Mouse (Mus musculus): Measurements from ENCODE around the gene Plppr3. TPM values are rescaled to one million over a fixed set of nuclear protein-coding genes. Genes with fewer than 3 reads are reported as not detected.
"Not testable (repeated sequence)": the region's sequence is repeated elsewhere in the genome, so short reads cannot be mapped to it uniquely, and the experiment has no call there.

Gene Plppr3
- total RNA-seq, 4 experiments from 2014 or later, result 0.19 to 0.41 (median 0.29) TPM; not detected in 1

DNA sequence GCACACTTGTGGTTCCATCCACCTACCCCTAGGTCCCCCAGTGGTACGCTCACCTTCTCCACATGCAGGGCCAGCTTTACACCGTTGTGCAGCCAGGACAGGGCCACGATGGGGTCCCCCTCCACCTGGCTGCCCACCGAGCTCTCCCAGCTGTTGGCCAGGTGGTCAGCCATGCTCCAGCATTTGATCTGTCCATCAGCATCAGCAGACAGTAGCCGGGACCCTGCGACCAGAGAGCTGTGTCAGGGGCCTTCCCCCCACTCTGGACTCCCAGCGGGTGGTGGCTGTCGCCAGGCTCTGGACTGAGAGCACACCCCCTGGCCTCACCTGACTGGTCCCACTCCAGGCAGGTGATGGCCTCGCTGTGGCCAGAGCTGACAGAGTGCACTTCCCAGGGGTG is 32.3 kb upstream of the Plppr3 start:
- DNase-seq (ENCODE audit: low spot score), result no peak

GRCm38 (mm10) chr10:79900951-79901410 is 26.5 kb upstream of the Plppr3 start:
- DNase-seq (ENCODE audit: low spot score), result no peak

- no peak for DNase-seq (ENCODE audit: low spot score)
Observed at GRCm38 (mm10) chr10:79897316-79898245, 23.1 kb upstream of the Plppr3 start.

- DNase-seq (ENCODE audit: low spot score), result no peak
Observed at GRCm38 (mm10) chr10:79896814-79897213, 22.4 kb upstream of the Plppr3 start.

- no peak for DNase-seq (ENCODE audit: low spot score)
Observed at GRCm38 (mm10) chr10:79896306-79896705, 21.9 kb upstream of the Plppr3 start.

DNA sequence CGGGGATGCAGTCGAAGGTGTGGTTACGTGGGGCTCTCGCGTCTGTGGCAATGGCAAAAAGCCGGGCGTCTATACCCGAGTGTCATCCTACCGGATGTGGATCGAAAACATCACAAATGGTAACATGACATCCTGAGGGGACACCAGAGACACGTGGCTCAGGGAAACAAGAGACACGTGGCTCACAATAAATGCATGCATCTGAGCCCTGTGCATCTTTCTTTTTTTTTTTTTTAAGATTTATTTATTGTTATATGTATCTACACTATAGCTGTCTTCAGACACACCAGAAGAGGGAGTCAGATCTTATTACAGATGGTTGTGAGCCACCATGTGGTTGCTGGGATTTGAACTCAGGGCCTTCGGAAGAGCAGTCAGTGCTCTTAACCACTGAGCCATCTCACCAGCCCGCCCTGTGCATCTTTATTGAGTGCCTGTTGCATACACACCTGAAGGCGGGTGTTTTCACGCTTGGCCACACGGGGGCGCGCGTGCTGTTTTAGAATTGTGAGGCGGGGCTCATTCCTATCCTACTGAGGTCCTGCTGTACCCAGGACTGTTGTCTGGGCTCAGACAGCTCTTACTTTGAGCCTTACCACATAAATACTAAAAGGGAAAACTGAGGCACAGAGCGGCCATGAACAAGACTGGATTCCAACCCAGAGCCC is 18.2 kb upstream of the Plppr3 start:
- DNase-seq (ENCODE audit: low spot score), result peak; percentile 57

GRCm38 (mm10) chr10:79890670-79891069 is 16.2 kb upstream of the Plppr3 start, which contains the start of gene Cfd:
Cfd (plus strand) TSS chr10:79890853.
- DNase-seq (ENCODE audit: low spot score), result no peak

GRCm38 (mm10) chr10:79889386-79889785 is 15.0 kb upstream of the Plppr3 start:
- DNase-seq (ENCODE audit: low spot score), result no peak

- no peak for DNase-seq (ENCODE audit: low spot score)
Observed at GRCm38 (mm10) chr10:79886611-79887010, 12.2 kb upstream of the Plppr3 start.

DNA sequence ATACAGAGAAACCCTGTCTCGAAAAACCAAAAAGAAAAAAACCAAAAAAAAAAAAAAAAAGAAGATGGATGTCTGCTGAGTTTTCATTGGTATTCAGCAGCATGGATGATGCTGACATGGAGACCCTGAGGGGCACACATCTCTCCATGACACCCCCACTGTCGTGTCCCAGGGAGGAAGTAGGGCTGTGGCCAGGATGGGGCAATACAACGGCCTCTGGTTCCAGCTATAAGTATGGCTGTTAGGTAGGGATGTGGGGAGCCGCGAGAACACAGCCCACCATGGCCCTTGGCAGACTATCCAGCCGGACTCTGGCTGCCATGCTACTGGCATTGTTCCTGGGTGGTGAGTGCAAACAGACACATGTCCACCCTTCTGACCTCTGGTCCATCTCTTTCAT is 11.6 kb upstream of the Plppr3 start, which contains the start of gene Elane:
Elane (plus strand) TSS at position 194 of the 400 bp plus-strand sequence.
- no peak for DNase-seq (ENCODE audit: low spot score)

- not testable (repeated sequence) for DNase-seq (ENCODE audit: low spot score)
Observed at GRCm38 (mm10) chr10:79884938-79885337, 10.5 kb upstream of the Plppr3 start.

GRCm38 (mm10) chr10:79884446-79884845 is 10.0 kb upstream of the Plppr3 start:
- DNase-seq (ENCODE audit: low spot score), result peak; percentile 60

DNA sequence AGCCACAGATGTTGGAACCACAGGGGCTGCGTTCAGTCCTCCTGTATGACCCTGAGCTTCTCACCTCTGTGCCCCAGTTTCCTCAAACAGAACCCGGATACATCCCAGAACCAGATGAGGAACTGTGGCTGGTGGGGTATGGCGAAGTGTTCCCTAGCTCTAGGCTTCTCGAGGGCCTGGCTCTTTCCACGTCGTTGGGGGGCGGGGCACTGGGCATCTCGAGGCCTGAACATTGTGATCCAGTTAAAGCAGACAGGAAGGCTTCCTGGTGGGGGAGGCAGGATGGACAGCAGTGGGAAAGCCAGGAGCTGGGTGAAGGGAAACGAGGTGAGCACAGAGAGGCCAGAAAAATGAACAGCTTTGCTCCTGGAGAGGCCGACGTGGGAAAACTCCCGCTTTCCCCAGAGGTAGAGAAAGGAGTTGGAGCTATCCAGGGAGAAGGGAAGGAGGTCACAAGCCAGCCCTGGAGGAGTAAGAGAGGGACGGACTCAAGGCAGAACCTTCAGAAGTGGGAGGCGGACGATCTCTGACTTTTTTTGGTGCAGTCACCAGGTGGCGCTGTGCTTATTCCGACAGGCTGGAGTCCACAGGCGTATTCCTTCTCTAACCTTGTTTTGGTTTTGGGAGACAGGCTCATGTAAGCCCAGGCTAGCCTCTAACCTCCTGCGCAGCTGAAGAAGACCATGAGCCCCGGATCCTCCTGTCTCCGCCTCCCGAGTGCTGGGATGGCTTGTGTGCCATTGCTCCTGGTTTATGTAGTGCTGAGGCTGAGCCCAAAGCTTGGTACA is 9.1 kb upstream of the Plppr3 start:
- peak; percentile 79 for DNase-seq (ENCODE audit: low spot score)

DNA sequence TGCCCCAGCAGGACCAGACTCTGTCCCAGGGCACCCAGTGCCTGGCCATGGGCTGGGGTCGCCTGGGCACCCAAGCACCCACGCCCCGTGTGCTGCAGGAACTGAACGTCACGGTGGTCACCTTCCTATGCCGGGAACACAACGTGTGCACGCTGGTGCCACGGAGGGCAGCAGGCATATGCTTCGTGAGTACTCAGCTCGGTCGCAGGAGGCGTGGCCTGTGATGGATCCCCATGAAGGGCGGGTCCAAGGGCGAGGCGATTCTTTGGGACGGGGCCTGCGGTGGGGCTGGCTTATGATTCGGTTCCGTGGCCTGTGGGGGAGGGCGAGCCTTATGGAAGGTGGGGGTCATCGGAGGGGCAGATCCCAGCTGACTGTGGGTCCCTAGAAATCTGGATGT is 7.5 kb upstream of the Plppr3 start:
- no peak for DNase-seq (ENCODE audit: low spot score)

DNA sequence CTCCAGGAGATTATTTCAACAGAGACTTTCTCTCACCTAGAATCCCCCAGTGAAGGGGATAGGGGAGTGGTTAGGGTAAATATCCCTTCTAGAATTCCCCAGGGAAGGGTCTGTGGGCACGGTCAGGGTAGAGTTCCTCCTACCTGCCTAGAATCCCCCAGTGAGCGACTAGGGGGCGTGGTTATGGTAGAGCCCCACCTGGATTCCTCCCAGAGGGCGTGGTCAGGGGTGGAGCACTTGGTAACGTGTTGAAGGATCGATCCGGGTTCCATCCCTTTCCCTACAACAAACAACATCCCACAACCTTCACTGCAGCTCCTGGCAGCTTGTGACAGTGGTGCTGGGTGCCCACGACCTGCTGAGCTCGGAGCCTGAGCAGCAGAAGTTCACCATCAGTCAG is 6.3 kb upstream of the Plppr3 start:
- DNase-seq (ENCODE audit: low spot score), result no peak

- no peak for DNase-seq (ENCODE audit: low spot score)
Observed at GRCm38 (mm10) chr10:79879527-79879926, 5.1 kb upstream of the Plppr3 start.

DNA sequence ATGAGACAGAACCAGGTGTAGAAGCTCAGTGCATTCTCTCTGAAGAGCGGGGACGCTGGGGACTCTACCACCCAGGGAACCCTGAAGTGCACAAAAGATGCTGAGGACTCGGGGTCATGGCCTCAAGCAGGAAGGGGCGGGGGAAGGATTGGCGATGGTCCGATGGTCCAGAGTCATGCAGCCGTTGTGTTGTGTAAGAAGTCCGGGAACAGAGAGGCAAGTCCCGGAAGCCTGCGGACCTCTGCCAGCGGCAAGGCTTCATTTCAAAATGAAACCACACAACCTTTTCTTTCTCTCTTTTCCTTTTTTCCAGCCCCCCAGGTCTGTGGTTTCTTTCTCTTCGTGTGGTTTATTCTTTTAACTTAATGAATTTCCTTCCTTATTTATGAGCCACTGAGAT is 3.3 kb upstream of the Plppr3 start:
- DNase-seq (ENCODE audit: low spot score), result no peak

DNA sequence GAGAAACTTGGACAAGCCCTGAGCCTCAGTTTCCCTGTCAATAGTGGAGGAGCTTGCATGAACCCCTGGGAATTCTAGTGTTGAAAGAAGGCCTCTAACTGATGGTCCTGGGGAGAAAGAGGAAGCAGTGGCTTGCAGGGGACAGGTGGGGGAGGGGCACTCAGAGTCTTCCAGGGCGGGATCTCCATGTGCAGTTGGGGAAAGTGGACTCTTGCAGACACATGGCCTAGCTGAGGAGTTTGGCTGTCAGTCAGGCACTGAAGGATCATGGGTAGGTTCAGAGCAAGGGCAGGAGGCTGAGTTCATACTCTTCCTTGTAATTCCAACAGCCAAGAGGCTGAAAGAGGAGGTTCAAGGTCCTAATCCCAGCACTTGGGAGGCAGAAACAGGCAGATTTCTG is 2.7 kb upstream of the Plppr3 start:
- DNase-seq (ENCODE audit: low spot score), result no peak

- DNase-seq (ENCODE audit: low spot score), result no peak
Observed at GRCm38 (mm10) chr10:79873715-79874289, 632 bp downstream of the Plppr3 start.

DNA sequence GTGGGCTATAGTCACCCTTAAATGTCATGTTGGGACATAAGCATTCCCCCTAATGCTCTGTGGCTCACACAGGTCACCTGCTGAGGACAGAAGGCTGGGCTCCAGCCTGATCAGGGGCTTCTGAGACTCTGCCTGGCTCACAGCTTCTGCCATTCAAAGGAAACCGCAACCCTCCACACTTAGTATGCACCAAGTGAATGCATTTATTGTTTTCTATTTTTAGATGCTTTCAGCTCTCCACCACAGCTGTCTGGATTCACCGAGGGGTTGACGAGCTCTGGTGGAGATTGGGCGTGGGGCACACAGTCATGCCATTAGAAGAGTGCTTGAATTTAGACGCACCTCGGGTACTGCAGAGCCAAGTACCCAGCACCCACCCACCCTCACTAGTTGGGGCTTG is 1.1 kb downstream of the Plppr3 start:
- DNase-seq (ENCODE audit: low spot score), result no peak

DNA sequence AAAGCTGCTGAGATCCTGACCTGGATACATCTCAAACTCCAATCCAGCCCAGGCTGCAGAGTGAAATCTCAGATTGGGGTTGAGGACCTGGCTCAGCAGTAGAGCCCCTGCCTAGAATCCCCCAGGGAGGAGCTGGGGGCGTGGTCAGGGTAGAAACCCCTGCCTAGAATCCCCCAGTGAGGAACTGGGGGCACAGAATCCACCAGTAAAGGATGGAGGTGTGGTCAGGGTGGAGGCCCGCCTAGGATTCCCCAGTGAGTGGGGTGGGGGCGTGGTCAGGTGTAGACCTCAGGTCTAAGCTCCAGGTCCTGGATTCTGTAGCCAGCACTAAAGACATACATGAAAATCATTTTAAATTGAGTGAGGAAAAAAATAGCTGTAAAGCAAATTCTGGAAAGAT is 1.6 kb downstream of the Plppr3 start:
- no peak for DNase-seq (ENCODE audit: low spot score)
